Mouse (Mus musculus) kidney, embryonic 15.5 days (tissue): Measurements from ENCODE around the gene Lair1. TPM values are rescaled to one million over a fixed set of nuclear protein-coding genes. Genes with fewer than 3 reads are reported as not detected.

Experiments used
- ATAC-seq: fragments of 200-750 bp; cut with Nextera tagmentation; replicated peaks from 2 replicates; pipeline ENCODE4 v1.8.0; 2017; ENCODE audit warnings: moderate TSS enrichment; ENCODE audit not compliant: low FRiP score
- H3K27ac ChIP-seq: fragments of 300-500 bp; sonication (generic); 2 replicates; pipeline ENCODE4 v1.5.1; 2015; ENCODE audit warnings: mild to moderate bottlenecking, inconsistent platforms
- H3K27me3 ChIP-seq: fragments of 300-500 bp; sonication (generic); 2 replicates; pipeline ENCODE4 v1.6.1; 2015; ENCODE audit warnings: inconsistent platforms
- H3K36me3 ChIP-seq: fragments of 300-500 bp; sonication (generic); 2 replicates; pipeline ENCODE4 v1.6.1; 2015; ENCODE audit warnings: inconsistent platforms
- H3K4me1 ChIP-seq: fragments of 300-500 bp; sonication (generic); 2 replicates; pipeline ENCODE4 v1.6.1; 2015; ENCODE audit warnings: inconsistent platforms
- H3K4me2 ChIP-seq: fragments of 300-500 bp; sonication (generic); 2 replicates; pipeline ENCODE4 v1.6.1; 2015; ENCODE audit warnings: moderate library complexity, mild to moderate bottlenecking, inconsistent platforms
- H3K4me3 ChIP-seq: fragments of 300-500 bp; sonication (generic); replicated peaks from 2 replicates; pipeline ENCODE4 v1.5.1; 2015; ENCODE audit warnings: mild to moderate bottlenecking, inconsistent platforms
- H3K9ac ChIP-seq: fragments of 300-500 bp; sonication (generic); 2 replicates; pipeline ENCODE4 v1.6.1; 2015; ENCODE audit warnings: mild to moderate bottlenecking, inconsistent platforms
- H3K9me3 ChIP-seq: fragments of 300-500 bp; sonication (generic); replicated peaks from 2 replicates; pipeline ENCODE4 v1.6.1; 2016; ENCODE audit warnings: inconsistent platforms
- WGBS: fragments of 180-500 bp; shearing (Covaris S2); methylation state at CpG from one replicate; pipeline ENCODE4 v1.1.7; 2015; ENCODE audit warnings: mixed read lengths; 5-methylcytosine and 5-hydroxymethylcytosine counted together
- polyA plus RNA-seq: library from polyadenylated mRNA; unstranded; fragments of >200 nt; fragmentation: Nextera tagmentation; extraction: Ambion mirVana; gene quantifications from 2 replicates; pipeline ENCODE4 v1.2.1, GENCODE M21; 2015

Gene Lair1
- 0.70 and 1.1 TPM in 2 replicates for polyA plus RNA-seq

DNA sequence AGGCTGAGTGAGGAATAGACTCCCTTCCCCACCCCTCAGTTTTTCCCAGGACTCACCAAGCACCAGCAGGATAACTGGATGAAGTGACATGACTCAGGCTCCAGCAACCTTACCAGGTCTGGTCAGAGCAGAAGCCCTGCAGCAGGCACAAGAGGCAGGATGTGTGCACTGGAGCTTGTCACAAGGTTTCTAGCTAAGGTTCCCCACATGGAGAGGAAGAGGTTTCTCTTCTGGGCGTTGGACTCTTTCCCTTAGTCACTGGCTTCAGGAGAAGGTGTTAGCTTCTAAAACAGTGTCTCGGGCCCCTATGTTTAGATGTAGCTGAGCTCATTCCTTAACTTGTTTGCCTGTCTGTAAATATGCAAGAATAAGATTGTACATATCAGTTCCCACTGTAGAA is at the start of gene Lair1:
TSS of gene Lair1 (minus strand) at position 192 of the 400 bp plus-strand sequence.
- WGBS, result 64% methylated on average over 2 of the region's 2 CpGs
- H3K27ac ChIP-seq, result no peak within 1 kb of the TSS

DNA sequence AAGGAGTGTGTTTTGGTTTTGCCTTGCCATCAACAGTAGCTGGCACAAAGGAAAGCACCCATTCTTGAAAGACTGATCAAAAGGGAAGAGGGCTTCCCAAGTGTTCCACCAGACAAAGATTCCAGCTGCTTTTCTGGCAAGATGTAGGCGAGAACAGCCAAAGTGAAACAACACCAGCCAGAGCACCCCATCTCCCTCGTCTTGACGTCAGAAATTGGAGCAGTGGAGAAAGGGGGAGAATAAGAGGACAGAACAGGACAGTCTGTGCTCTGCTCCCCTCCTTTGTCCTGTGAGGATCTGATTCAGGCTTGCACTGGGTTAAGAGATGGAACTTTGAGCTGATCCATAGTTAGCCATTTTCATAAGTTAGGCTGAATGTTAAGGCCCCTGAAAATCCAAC is 48.8 kb upstream of the Lair1 start:
- ATAC-seq, result no peak
- H3K9ac ChIP-seq, result no peak overlapping the region
- H3K27ac ChIP-seq, result no peak overlapping the region
- no peak overlapping the region for H3K4me3 ChIP-seq
- no peaks in the 10 kb centered on the region for H3K4me1 ChIP-seq
- 0 out of 2 replicates have a peak, but pooled peaks cover 3% of the 10 kb centered on the region for H3K27me3 ChIP-seq
- H3K9me3 ChIP-seq, result no peaks in the 10 kb centered on the region
- 58% methylated on average over 3 of the region's 3 CpGs for WGBS
- no peak overlapping the region for H3K4me2 ChIP-seq
- no peaks in the 10 kb centered on the region for H3K36me3 ChIP-seq

More for the DNA sequence above, at the start of gene Lair1:
- Histone ChIP-seq H3K9ac (no peak within 1 kb of the TSS), H3K27me3 (no peaks in the 10 kb centered on the region), H3K4me3 (no peak within 1 kb of the TSS), H3K4me1 (no peaks in the 10 kb centered on the region), H3K9me3 (no peaks in the 10 kb centered on the region), H3K4me2 (no peak within 1 kb of the TSS), H3K36me3 (no peaks in the 10 kb centered on the region)
- no peak for ATAC-seq

- Histone ChIP-seq H3K27me3 (peaks cover 2% of the 10 kb centered on the region; the same call in 1 of the 2 replicates), H3K9ac (no peak overlapping the region), H3K4me2 (no peak overlapping the region), H3K36me3 (no peaks in the 10 kb centered on the region), H3K9me3 (no peaks in the 10 kb centered on the region), H3K4me1 (no peaks in the 10 kb centered on the region), H3K4me3 (no peak overlapping the region), H3K27ac (no peak overlapping the region)
- 21% methylated on average over 4 of the region's 4 CpGs for WGBS
- no peak for ATAC-seq
Measured at GRCm38 (mm10) chr7:4103411-4103810, 40.4 kb upstream of the Lair1 start.

GRCm38 (mm10) chr7:4101144-4101543 is 38.1 kb upstream of the Lair1 start:
- Histone ChIP-seq H3K36me3 (no peaks in the 10 kb centered on the region), H3K4me3 (no peak overlapping the region), H3K4me1 (no peaks in the 10 kb centered on the region), H3K27me3 (peaks cover 2% of the 10 kb centered on the region; the same call in 1 of the 2 replicates), H3K4me2 (no peak overlapping the region), H3K9me3 (no peaks in the 10 kb centered on the region), H3K27ac (no peak overlapping the region), H3K9ac (no peak overlapping the region)
- no peak for ATAC-seq
- WGBS, result 75% methylated on average over 5 of the region's 5 CpGs

DNA sequence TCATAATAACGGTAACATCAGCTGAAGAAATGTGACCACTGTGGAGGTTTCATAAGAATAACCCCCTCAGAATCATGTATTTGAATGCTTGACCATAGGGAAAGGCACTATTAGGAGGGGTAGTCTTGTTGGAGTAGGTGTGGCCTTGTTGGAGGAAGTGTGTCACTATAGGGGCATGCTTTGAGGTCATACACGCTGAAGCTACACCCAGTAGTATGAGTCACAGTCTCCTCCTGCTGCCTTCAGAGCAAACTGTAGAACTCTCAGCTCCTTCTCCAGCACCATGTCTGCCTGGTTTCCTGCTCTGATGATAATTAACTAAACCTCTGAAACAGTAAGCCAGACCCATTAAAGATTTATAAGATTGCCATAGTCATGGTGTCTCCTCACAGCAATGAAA is 35.8 kb upstream of the Lair1 start:
- H3K36me3 ChIP-seq, result no peaks in the 10 kb centered on the region
- no peak overlapping the region for H3K4me3 ChIP-seq
- no peaks in the 10 kb centered on the region for H3K4me1 ChIP-seq
- 0 out of 2 replicates have a peak, but pooled peaks cover 2% of the 10 kb centered on the region for H3K27me3 ChIP-seq
- no peak overlapping the region for H3K9ac ChIP-seq
- no peaks in the 10 kb centered on the region for H3K9me3 ChIP-seq
- H3K27ac ChIP-seq, result no peak overlapping the region
- 63% methylated on average over 2 of the region's 2 CpGs for WGBS
- ATAC-seq, result no peak
- no peak overlapping the region for H3K4me2 ChIP-seq

- no peak for ATAC-seq
- Histone ChIP-seq H3K4me3 (no peak overlapping the region), H3K36me3 (no peaks in the 10 kb centered on the region), H3K27me3 (0 out of 2 replicates have a peak, but pooled peaks cover 2% of the 10 kb centered on the region), H3K27ac (no peak overlapping the region), H3K9me3 (no peaks in the 10 kb centered on the region), H3K4me2 (no peak overlapping the region), H3K4me1 (no peaks in the 10 kb centered on the region), H3K9ac (no peak overlapping the region)
- 81% methylated on average over 2 of the region's 2 CpGs for WGBS
Measured at GRCm38 (mm10) chr7:4098301-4098700, 35.3 kb upstream of the Lair1 start.

GRCm38 (mm10) chr7:4091170-4091569 is 28.2 kb upstream of the Lair1 start:
- Histone ChIP-seq H3K4me3 (no peak overlapping the region), H3K9me3 (no peaks in the 10 kb centered on the region)
- ATAC-seq, result no peak

DNA sequence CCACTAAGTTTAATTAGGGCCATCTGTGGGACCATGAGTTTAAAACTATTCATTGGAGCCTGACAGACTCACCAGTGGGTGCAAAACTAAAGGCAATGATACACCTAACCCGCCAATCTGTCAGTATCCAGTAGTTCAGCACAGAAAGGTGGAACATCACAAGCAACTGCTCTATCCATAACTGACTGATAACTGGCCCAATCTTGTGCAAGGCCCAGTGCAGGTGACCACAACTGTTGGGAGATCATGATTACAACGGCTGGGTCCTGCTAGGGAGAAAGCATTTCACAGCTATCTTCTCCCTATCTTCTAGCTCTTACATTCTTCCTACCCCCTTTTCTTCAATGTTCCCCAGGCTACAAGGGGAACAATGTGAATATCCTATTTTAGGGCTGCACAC is 25.7 kb upstream of the Lair1 start:
- no peaks in the 10 kb centered on the region for H3K36me3 ChIP-seq
- no peaks in the 10 kb centered on the region for H3K4me1 ChIP-seq
- no peaks in the 10 kb centered on the region for H3K9me3 ChIP-seq
- H3K27ac ChIP-seq, result no peak overlapping the region
- no peak for ATAC-seq
- no peaks in the 10 kb centered on the region for H3K27me3 ChIP-seq
- H3K9ac ChIP-seq, result no peak overlapping the region
- H3K4me3 ChIP-seq, result no peak overlapping the region
- WGBS, result 86% methylated on average over 2 of the region's 2 CpGs
- no peak overlapping the region for H3K4me2 ChIP-seq

More at GRCm38 (mm10) chr7:4091170-4091569, 28.2 kb upstream of the Lair1 start:
- Histone ChIP-seq H3K4me2 (no peak overlapping the region), H3K4me1 (no peaks in the 10 kb centered on the region), H3K27me3 (no peaks in the 10 kb centered on the region), H3K36me3 (no peaks in the 10 kb centered on the region), H3K9ac (no peak overlapping the region), H3K27ac (no peak overlapping the region)
- 56% methylated on average over 8 of the region's 8 CpGs for WGBS

GRCm38 (mm10) chr7:4087896-4088480 is 25.0 kb upstream of the Lair1 start:
- H3K36me3 ChIP-seq, result no peaks in the 10 kb centered on the region
- H3K9me3 ChIP-seq, result no peaks in the 10 kb centered on the region
- H3K4me3 ChIP-seq, result no peak overlapping the region
- no peaks in the 10 kb centered on the region for H3K27me3 ChIP-seq
- H3K9ac ChIP-seq, result no peak overlapping the region
- 83% methylated on average over 6 of the region's 6 CpGs for WGBS
- no peaks in the 10 kb centered on the region for H3K4me1 ChIP-seq
- no peak for ATAC-seq
- H3K27ac ChIP-seq, result no peak overlapping the region
- no peak overlapping the region for H3K4me2 ChIP-seq

DNA sequence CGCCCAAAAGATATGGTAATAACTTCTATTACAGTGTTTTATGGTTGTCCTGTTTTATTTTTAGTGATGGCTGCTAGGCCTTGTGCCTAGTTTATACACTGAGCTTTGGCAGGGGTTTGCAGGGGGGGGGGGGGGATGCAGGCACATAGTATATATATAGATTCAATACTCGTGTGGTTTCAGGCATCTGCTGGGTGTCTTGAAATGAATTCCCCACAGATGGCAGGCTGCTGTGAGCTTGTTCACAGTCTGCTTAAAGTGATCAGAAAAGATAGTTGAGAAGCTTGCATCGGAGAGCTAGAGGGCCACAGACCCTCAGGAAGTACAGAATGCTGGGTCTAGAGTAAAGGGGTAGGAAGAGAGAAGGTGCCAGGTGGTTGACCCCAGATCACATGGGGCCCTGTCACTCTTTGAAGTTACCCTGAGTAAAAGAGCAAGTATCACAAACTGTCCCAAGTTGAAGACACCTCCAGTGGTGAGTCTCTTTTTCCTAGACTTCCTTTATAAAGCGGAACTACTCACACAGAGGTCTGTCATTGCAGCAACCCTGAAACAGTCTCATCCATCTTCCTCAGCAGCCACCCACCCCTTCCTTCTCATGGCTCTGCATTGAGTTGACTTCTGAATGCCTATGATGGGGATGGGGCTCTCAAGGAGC is 24.4 kb upstream of the Lair1 start:
- no peaks in the 10 kb centered on the region for H3K4me1 ChIP-seq
- WGBS, result 87% methylated on average over 4 of the region's 4 CpGs
- H3K27me3 ChIP-seq, result no peaks in the 10 kb centered on the region
- no peak overlapping the region for H3K4me3 ChIP-seq
- no peaks in the 10 kb centered on the region for H3K36me3 ChIP-seq
- H3K4me2 ChIP-seq, result no peak overlapping the region
- no peaks in the 10 kb centered on the region for H3K9me3 ChIP-seq
- H3K9ac ChIP-seq, result no peak overlapping the region
- no peak overlapping the region for H3K27ac ChIP-seq
- no peak for ATAC-seq

GRCm38 (mm10) chr7:4085562-4085961 is 22.6 kb upstream of the Lair1 start:
- Histone ChIP-seq H3K36me3 (no peaks in the 10 kb centered on the region), H3K27me3 (no peaks in the 10 kb centered on the region), H3K9ac (no peak overlapping the region), H3K4me3 (no peak overlapping the region), H3K4me2 (no peak overlapping the region), H3K4me1 (no peaks in the 10 kb centered on the region), H3K9me3 (no peaks in the 10 kb centered on the region), H3K27ac (no peak overlapping the region)
- ATAC-seq, result no peak

DNA sequence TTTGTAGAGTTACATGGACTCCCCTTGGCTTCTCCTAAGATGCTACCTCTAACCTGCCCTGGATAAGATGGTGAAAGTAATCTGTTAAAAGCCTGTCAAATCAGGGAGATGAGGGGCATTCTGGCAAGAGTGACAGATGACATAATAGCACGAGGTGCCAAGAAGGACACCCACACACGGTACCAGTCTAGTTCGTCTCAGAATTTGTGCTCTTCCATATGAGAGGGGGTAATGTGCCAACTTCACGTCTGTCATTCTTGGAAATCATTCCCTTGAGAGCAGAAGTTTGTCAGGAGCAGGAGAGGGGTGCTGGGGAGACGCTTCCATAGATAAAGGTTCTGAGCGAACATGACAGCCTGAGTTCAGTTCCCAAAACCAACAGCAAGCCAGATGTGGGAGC is 21.2 kb upstream of the Lair1 start:
- Histone ChIP-seq H3K4me3 (no peak overlapping the region), H3K4me2 (no peak overlapping the region), H3K9me3 (no peaks in the 10 kb centered on the region), H3K9ac (no peak overlapping the region), H3K27ac (no peak overlapping the region), H3K27me3 (no peaks in the 10 kb centered on the region), H3K4me1 (no peaks in the 10 kb centered on the region), H3K36me3 (no peaks in the 10 kb centered on the region)
- 76% methylated on average over 6 of the region's 6 CpGs for WGBS
- ATAC-seq, result no peak

- H3K27me3 ChIP-seq, result no peaks in the 10 kb centered on the region
- WGBS, result 36% methylated on average over 2 of the region's 2 CpGs
- H3K36me3 ChIP-seq, result no peaks in the 10 kb centered on the region
- no peak overlapping the region for H3K4me3 ChIP-seq
- no peak overlapping the region for H3K4me2 ChIP-seq
- ATAC-seq, result no peak
- no peak overlapping the region for H3K9ac ChIP-seq
- no peak overlapping the region for H3K27ac ChIP-seq
- H3K9me3 ChIP-seq, result no peaks in the 10 kb centered on the region
- H3K4me1 ChIP-seq, result no peaks in the 10 kb centered on the region
Measured at GRCm38 (mm10) chr7:4082804-4083203, 19.8 kb upstream of the Lair1 start.
